Mouse (Mus musculus): ENCODE data around the gene Zik1.

DNA sequence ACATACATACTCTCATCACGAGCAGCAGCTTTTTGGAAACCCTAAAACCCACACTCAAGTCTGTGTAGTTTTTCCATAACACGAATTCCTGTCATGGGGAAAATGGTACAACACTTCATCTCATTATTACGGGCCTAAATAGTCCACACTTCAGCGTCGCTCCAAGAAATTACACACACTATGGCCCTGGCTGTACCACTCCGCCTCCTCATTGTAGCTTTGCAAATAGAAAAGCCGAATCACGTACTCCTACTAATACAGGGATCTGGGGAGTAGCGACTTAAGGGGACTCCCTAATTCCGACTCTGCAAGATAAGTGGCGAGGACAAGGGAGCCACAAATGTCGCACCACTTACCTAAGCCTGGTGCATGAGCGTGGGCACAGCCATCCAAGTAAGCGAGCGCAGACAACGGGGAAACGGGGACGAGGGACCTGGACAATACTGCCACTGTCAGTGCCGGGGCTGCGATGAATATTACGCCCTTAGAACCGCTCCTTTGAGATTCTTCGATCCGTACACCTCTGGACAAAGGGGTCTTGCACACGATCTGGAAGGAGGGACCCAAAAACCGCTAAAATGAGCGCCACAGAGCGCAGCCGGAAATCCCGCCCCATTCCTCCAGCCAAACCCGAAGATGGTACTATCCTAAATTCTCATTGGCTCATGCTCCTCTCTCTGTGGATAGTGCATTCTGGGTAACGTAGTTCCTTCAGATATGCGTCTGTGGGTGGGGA is at the start of gene Zik1:
- TF ChIP-seq CTCF (conservative IDR thresholded peaks at IDR 0.05; ENCODE audit: low read length) (no peak), POU5F1 (IDR thresholded peaks at IDR 0.05; ENCODE audit: borderline replicate concordance, low read length) (no peak), NANOG (IDR thresholded peaks at IDR 0.05; ENCODE audit: borderline replicate concordance, low read length) (no peak)
